Mouse (Mus musculus) liver (tissue): Measurements from ENCODE around the gene S100a5.

Experiments used
- DNase-seq: peaks from one replicate; pipeline ENCODE4 v3.0.0-alpha.2; 2020; ENCODE audit warnings: mixed read lengths

S100a5 gene

GRCm38 (mm10) chr3:90608223-90608622 is at the start of gene S100a5:
S100a5 (plus strand) TSS chr3:90608523.
- no peak for DNase-seq

GRCm38 (mm10) chr3:90560008-90560628 is 48.2 kb upstream of the S100a5 start, which contains the start of gene S100a3:
S100a3 (plus strand) TSS chr3:90560578.
- no peak for DNase-seq

GRCm38 (mm10) chr3:90574691-90575090 is 33.6 kb upstream of the S100a5 start:
- no peak for DNase-seq

- DNase-seq = no peak
These were observed 33.0 kb upstream of the S100a5 start for GRCm38 (mm10) chr3:90575320-90575719.

- DNase-seq = no peak
These were observed 31.8 kb upstream of the S100a5 start for GRCm38 (mm10) chr3:90576351-90577001.

- DNase-seq = no peak
These were observed 28.9 kb upstream of the S100a5 start for GRCm38 (mm10) chr3:90579433-90579832.

GRCm38 (mm10) chr3:90581141-90581540 is 27.2 kb upstream of the S100a5 start:
- no peak for DNase-seq

- no peak for DNase-seq
These were observed 26.2 kb upstream of the S100a5 start for GRCm38 (mm10) chr3:90582156-90582555.

GRCm38 (mm10) chr3:90582556-90582955 is 25.8 kb upstream of the S100a5 start:
- no peak for DNase-seq

GRCm38 (mm10) chr3:90583893-90584292 is 24.4 kb upstream of the S100a5 start:
- DNase-seq = no peak

- DNase-seq = peak; percentile 43
These were observed 22.7 kb upstream of the S100a5 start for GRCm38 (mm10) chr3:90585595-90585994.

- DNase-seq = no peak
These were observed 22.2 kb upstream of the S100a5 start for GRCm38 (mm10) chr3:90586016-90586643.

GRCm38 (mm10) chr3:90586906-90587305 is 21.4 kb upstream of the S100a5 start:
- peak; percentile 43 for DNase-seq

- no peak for DNase-seq
These were observed 20.8 kb upstream of the S100a5 start for GRCm38 (mm10) chr3:90587361-90588101.

GRCm38 (mm10) chr3:90589390-90589789 is 18.9 kb upstream of the S100a5 start:
- no peak for DNase-seq

GRCm38 (mm10) chr3:90589947-90590346 is 18.4 kb upstream of the S100a5 start, which contains the start of gene S100a2:
S100a2 (plus strand) TSS chr3:90590247.
- DNase-seq = no peak

- no peak for DNase-seq
These were observed 13.9 kb upstream of the S100a5 start for GRCm38 (mm10) chr3:90594466-90594865.

- DNase-seq = no peak
These were observed 12.8 kb upstream of the S100a5 start for GRCm38 (mm10) chr3:90595556-90595955.

GRCm38 (mm10) chr3:90596810-90597209 is 11.5 kb upstream of the S100a5 start:
- DNase-seq = no peak

GRCm38 (mm10) chr3:90597736-90598135 is 10.6 kb upstream of the S100a5 start:
- DNase-seq = no peak

- no peak for DNase-seq
These were observed 10.1 kb upstream of the S100a5 start for GRCm38 (mm10) chr3:90598212-90598611.

GRCm38 (mm10) chr3:90599401-90599800 is 8.9 kb upstream of the S100a5 start:
- no peak for DNase-seq

- no peak for DNase-seq
These were observed 8.3 kb upstream of the S100a5 start for GRCm38 (mm10) chr3:90600036-90600435.
